Mouse (Mus musculus): ENCODE results near the gene Spats2.

DNA sequence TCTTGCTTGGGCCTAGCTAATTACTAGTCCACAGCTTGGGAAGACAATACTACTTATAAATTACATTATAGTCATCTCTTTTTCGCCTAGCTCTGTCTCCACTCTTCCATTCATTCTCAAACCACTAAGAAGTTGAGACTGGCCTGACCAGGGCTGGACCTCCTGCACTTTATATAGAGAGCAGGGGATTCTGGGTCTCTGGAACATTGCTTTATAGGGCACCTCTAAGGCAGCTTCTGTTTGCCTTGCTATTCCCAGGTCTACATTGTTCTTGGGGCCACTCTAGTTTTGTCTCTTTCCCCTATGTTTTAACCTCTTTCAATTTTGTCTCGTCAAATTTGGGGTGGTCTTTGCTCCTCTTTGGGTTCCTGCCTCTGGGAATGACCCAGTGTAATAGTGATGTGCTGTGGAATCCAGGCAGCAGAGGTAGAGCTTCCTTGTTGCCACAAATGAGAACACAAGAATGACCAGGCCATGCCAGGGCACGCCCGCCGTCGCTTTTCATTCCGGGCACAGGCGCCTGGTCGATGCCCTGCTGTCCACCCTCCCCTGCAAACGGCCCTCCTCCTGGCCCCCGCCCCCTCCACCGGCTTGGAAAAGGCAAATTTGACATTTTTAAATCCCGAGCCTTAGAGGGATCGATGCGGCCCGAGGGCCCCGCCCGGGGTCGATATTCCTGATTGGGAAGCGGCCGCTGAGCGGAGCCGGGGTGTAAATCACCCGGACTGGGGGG, 29.5 kb upstream of the Spats2 start:
- no peak for TF ChIP-seq CTCF (IDR thresholded peaks at IDR 0.05; ENCODE audit: control insufficient read depth, insufficient read depth, insufficient read length)
- TF ChIP-seq MYOG (IDR thresholded peaks at IDR 0.05; ENCODE audit: control insufficient read depth, extremely low read depth, insufficient read length) = no peak
- TF ChIP-seq MYOD1 (IDR thresholded peaks at IDR 0.05; ENCODE audit: control insufficient read depth, insufficient read length, low read depth) = no peak
- TF ChIP-seq USF1 (IDR thresholded peaks at IDR 0.05; ENCODE audit: low read depth) = no peak

All from C2C12 (cell line).